Mouse (Mus musculus): ENCODE results near the gene Pnpla1.

Gene Pnpla1

DNA sequence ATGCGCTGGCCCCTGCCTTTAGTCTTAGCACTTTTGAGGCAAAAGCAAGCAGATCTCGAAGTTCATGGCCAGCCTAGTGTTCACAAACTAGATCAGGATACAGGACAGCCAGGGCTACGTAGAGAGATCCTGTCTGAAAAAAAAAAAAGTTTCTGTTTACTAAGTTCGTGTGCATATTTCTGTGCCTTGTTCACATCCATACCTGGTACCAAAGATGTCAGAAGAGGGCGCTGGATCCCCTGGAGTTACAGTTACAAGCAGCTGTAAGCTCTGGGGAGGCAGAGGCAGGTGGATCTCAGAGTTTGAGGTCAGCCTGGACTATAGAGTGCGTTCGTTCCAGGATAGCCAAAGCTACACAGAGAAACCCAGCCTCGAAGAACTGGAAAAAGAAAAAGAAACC lies 24.6 kb downstream of the Pnpla1 start:
- H3K36me3 ChIP-seq (ENCODE audit: insufficient read depth, low read length), result no peaks in the 10 kb centered on the region
- peaks cover 51% of the 10 kb centered on the region for H3K4me1 ChIP-seq (replicated peaks; ENCODE audit: low read depth, low read length)
- no peak overlapping the region for H3K4me3 ChIP-seq (replicated peaks; ENCODE audit: low read length)
- 0 out of 2 replicates have a peak, but pooled peaks cover 14% of the 10 kb centered on the region for H3K27me3 ChIP-seq (ENCODE audit: insufficient read depth, low read length)
- TF ChIP-seq POU5F1 (IDR thresholded peaks at IDR 0.05; ENCODE audit: borderline replicate concordance, low read length) (no peak), CTCF (conservative IDR thresholded peaks at IDR 0.05; ENCODE audit: low read length) (no peak), NANOG (IDR thresholded peaks at IDR 0.05; ENCODE audit: borderline replicate concordance, low read length) (no peak)
- peaks cover under 1% of the 10 kb centered on the region; the same call in 1 of the 2 replicates for H3K9me3 ChIP-seq (ENCODE audit: low read length)

DNA sequence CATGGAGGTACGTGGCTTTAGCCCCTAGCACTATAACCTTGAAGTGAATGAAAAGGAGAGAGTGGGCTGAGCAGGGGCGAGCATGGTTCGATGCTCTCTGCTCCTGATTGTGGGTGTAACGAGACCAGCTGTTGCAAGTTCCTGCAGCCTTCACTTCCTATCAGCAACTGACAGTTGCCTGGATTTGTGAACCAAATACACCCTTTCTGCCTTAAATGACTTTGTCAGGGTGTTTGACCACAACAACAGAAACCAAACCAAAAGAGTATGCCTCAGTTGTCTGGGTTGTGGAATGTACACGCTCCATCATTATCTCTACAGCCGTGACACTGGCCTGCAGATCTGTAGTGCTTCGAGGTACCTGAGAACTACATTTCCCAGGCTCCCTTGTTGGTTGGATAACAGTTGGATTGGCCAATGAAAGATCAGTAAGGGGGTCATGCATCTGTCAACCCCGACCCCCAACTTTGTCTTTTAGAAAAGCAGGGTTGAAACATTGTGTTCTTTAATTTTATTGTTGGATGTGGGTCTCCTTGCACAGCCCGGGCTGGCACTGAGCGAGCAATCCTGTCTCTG lies 25.8 kb downstream of the Pnpla1 start:
- TF ChIP-seq CTCF (conservative IDR thresholded peaks at IDR 0.05; ENCODE audit: low read length) (no peak), NANOG (IDR thresholded peaks at IDR 0.05; ENCODE audit: borderline replicate concordance, low read length) (no peak), POU5F1 (IDR thresholded peaks at IDR 0.05; ENCODE audit: borderline replicate concordance, low read length) (no peak)
- Histone ChIP-seq H3K4me1 (replicated peaks; ENCODE audit: low read depth, low read length) (peaks cover 48% of the 10 kb centered on the region), H3K4me3 (replicated peaks; ENCODE audit: low read length) (peak overlapping the region; percentile 50), H3K36me3 (ENCODE audit: insufficient read depth, low read length) (no peaks in the 10 kb centered on the region), H3K9me3 (ENCODE audit: low read length) (peaks cover 13% of the 10 kb centered on the region), H3K27me3 (ENCODE audit: insufficient read depth, low read length) (0 out of 2 replicates have a peak, but pooled peaks cover 8% of the 10 kb centered on the region)

DNA sequence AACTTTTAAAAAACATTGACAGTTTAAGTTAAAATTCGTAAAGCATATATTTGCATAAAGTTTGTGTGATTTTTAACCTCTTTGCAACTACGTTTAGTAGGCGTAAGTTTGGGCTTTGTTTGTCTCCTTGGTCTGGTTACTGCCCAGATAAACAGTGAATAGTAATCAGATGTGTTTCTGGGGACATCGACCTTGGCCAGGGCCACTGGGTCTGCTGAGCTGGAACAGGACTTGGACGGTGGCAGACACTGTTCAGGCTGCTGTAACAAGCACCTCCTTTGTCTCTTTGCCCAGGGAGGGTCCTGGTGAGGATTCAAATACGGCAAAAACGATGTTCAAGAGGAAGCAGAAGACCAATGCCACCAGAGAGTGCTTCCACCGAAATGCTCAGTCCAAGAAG lies 27.0 kb downstream of the Pnpla1 start:
- TF ChIP-seq CTCF (conservative IDR thresholded peaks at IDR 0.05; ENCODE audit: low read length) (no peak), POU5F1 (IDR thresholded peaks at IDR 0.05; ENCODE audit: borderline replicate concordance, low read length) (no peak), NANOG (IDR thresholded peaks at IDR 0.05; ENCODE audit: borderline replicate concordance, low read length) (no peak)
- Histone ChIP-seq H3K4me3 (replicated peaks; ENCODE audit: low read length) (no peak overlapping the region), H3K27me3 (ENCODE audit: insufficient read depth, low read length) (0 out of 2 replicates have a peak, but pooled peaks cover 8% of the 10 kb centered on the region), H3K36me3 (ENCODE audit: insufficient read depth, low read length) (peaks cover 4% of the 10 kb centered on the region; the same call in 1 of the 2 replicates), H3K4me1 (replicated peaks; ENCODE audit: low read depth, low read length) (peaks cover 41% of the 10 kb centered on the region), H3K9me3 (ENCODE audit: low read length) (peaks cover 24% of the 10 kb centered on the region)

DNA sequence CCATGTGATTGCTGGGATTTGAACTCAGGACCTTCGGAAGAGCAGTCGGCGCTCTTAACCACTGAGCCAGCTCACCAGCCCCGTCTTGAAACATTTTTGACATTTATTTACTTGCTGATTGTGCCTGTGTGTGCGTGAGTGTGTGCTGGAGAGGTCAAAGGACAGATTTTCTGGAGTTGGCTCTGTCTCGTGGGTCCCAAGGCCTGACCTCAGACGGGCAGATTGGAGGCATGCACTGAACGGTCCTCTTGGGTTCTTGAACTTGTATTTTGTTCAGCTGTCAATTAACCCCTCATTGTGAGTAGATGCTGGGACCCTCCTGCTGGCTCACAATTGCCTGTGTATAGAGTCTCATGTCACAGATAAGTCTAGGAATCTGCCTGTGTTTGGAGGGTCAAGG lies 28.1 kb downstream of the Pnpla1 start:
- Histone ChIP-seq H3K27me3 (ENCODE audit: insufficient read depth, low read length) (0 out of 2 replicates have a peak, but pooled peaks cover 2% of the 10 kb centered on the region), H3K9me3 (ENCODE audit: low read length) (peaks cover 33% of the 10 kb centered on the region), H3K4me1 (replicated peaks; ENCODE audit: low read depth, low read length) (peaks cover 30% of the 10 kb centered on the region), H3K36me3 (ENCODE audit: insufficient read depth, low read length) (peaks cover 4% of the 10 kb centered on the region), H3K4me3 (replicated peaks; ENCODE audit: low read length) (no peak overlapping the region)
- TF ChIP-seq POU5F1 (IDR thresholded peaks at IDR 0.05; ENCODE audit: borderline replicate concordance, low read length) (no peak), CTCF (conservative IDR thresholded peaks at IDR 0.05; ENCODE audit: low read length) (no peak), NANOG (IDR thresholded peaks at IDR 0.05; ENCODE audit: borderline replicate concordance, low read length) (no peak)

DNA sequence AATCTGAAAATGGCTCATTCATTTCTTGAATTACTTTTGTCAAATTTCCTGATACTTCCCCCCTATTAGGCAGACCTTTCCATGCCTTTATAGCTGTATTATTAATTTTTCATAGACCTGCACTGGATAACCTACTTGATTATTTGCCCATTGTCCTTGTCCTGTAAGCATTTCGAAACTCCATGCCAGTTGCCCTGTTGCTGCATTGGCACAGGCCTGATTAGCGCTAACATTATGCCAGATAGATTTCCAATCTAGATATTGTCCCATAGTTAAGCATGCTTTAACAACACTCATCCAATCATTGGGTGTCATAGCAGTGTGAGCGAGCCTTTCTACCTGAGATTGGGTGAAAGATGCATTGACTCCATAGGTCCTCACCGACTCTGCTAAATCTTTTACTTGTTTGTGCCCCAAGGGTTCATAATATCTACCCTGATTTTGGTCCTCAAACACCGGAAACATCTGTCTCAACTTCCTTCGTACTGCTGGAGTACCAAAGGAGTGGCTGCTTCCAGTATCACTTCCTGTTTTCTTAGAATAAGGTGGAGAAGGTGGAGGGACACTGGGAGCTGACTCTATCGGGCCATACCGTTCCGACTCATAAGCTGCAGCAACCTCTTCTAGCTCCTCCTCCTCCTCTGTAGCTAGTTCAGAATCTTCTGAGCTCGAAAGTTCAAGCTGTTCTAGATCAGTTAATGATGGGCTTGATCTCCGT lies 36.0 kb downstream of the Pnpla1 start:
- no peaks in the 10 kb centered on the region for H3K27me3 ChIP-seq (ENCODE audit: insufficient read depth, low read length)
- TF ChIP-seq CTCF (conservative IDR thresholded peaks at IDR 0.05; ENCODE audit: low read length) (no peak), POU5F1 (IDR thresholded peaks at IDR 0.05; ENCODE audit: borderline replicate concordance, low read length) (no peak), NANOG (IDR thresholded peaks at IDR 0.05; ENCODE audit: borderline replicate concordance, low read length) (no peak)

DNA sequence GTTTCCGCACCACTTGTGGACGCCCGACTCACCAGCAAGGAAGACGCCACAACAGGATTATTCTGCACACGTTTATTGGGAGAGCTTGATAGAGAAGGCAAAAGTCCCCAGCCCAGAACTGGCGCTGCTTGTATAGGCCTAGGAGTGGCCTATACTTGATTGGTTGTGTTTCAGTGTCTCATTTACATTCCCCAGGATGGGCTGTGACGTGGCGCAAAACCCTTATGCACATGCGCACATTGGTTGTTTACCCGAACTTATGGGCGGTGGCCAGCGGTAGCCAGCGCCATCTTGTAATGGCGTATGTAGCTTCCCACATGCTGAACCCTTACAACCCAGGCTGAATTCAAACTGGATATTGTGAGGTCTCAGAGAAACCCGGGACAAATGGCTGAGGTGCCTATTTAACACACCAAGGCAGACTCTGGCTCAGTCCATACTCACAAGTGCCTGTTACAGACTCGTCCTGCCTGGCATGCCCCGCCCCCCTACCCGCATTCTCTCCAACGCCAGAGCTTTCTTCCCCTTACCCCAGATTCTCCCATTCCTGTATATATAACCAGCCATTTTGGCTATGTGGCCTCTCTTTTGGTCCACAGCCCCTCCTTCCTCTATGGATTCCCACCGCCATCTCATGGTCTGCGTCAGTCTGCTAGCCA lies 37.1 kb downstream of the Pnpla1 start:
- TF ChIP-seq NANOG (IDR thresholded peaks at IDR 0.05; ENCODE audit: borderline replicate concordance, low read length) (no peak), CTCF (conservative IDR thresholded peaks at IDR 0.05; ENCODE audit: low read length) (no peak), POU5F1 (IDR thresholded peaks at IDR 0.05; ENCODE audit: borderline replicate concordance, low read length) (no peak)
- Histone ChIP-seq H3K9me3 (ENCODE audit: low read length) (peaks cover 40% of the 10 kb centered on the region), H3K4me1 (replicated peaks; ENCODE audit: low read depth, low read length) (peaks cover 38% of the 10 kb centered on the region), H3K36me3 (ENCODE audit: insufficient read depth, low read length) (peaks cover 32% of the 10 kb centered on the region), H3K4me3 (replicated peaks; ENCODE audit: low read length) (peak overlapping the region; percentile 73), H3K27me3 (ENCODE audit: insufficient read depth, low read length) (no peaks in the 10 kb centered on the region)

More for the DNA sequence above, 36.0 kb downstream of the Pnpla1 start:
- Histone ChIP-seq H3K9me3 (ENCODE audit: low read length) (peaks cover 50% of the 10 kb centered on the region), H3K4me1 (replicated peaks; ENCODE audit: low read depth, low read length) (peaks cover 27% of the 10 kb centered on the region), H3K36me3 (ENCODE audit: insufficient read depth, low read length) (peaks cover 36% of the 10 kb centered on the region), H3K4me3 (replicated peaks; ENCODE audit: low read length) (peak overlapping the region; percentile 73)

DNA sequence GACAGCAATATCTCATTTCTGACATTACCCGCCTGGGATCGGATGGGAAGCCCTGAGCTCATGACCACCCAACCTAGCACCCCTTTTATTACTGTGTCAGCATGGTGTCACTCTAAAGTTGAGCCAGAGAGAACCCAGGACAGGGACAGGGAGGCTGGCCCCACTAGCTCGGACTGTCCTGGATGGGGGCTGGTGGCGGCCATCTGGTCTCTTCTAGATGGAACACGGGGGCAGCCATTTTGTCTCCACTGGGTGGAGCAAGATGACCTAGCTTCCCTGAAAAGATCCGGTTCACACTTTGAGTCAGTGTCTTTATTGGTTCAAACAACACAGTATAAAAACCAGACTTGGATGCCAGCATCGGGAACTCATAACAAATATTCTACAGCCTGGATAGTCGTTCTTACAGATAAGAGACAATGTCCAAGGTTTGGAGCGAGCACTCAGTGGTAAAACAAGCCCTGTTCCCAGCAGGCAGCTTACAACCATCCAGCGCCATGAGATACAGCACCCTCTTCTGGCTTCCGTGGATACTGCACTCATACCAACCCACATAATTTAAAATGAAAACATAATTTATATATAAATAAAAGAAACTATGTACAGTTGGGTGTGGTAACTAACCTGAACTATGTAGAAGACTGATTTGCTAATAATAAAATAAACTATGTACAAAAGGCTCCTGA lies 38.0 kb downstream of the Pnpla1 start:
- TF ChIP-seq POU5F1 (IDR thresholded peaks at IDR 0.05; ENCODE audit: borderline replicate concordance, low read length) (no peak), CTCF (conservative IDR thresholded peaks at IDR 0.05; ENCODE audit: low read length) (peak; percentile 89), NANOG (IDR thresholded peaks at IDR 0.05; ENCODE audit: borderline replicate concordance, low read length) (no peak)
- peak overlapping the region; percentile 73 for H3K4me3 ChIP-seq (replicated peaks; ENCODE audit: low read length)
- peaks cover 32% of the 10 kb centered on the region for H3K36me3 ChIP-seq (ENCODE audit: insufficient read depth, low read length)
- H3K4me1 ChIP-seq (replicated peaks; ENCODE audit: low read depth, low read length), result peaks cover 47% of the 10 kb centered on the region
- peaks cover 33% of the 10 kb centered on the region for H3K9me3 ChIP-seq (ENCODE audit: low read length)
- no peaks in the 10 kb centered on the region for H3K27me3 ChIP-seq (ENCODE audit: insufficient read depth, low read length)

DNA sequence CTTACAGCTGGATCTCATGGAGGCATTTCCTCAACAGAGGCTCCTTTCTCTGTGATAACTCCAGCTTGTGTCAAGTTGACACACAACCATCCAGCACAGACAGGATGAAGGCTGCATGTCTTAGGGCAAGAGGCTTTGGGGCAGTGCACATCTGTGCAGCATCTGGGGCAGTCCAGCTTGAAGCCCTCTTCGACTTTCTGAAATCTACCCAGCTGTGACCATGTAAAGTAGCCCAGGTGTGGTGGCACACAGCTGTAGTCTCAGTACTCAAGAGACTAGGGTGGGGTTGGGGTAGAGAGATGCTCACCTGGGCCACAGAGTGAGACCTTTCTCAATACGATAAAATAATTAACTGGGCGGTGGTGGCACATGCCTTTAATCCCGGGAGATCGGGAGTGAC lies 39.6 kb downstream of the Pnpla1 start:
- TF ChIP-seq CTCF (conservative IDR thresholded peaks at IDR 0.05; ENCODE audit: low read length) (no peak), POU5F1 (IDR thresholded peaks at IDR 0.05; ENCODE audit: borderline replicate concordance, low read length) (no peak), NANOG (IDR thresholded peaks at IDR 0.05; ENCODE audit: borderline replicate concordance, low read length) (no peak)
- H3K36me3 ChIP-seq (ENCODE audit: insufficient read depth, low read length), result peaks cover 17% of the 10 kb centered on the region
- peaks cover 17% of the 10 kb centered on the region for H3K9me3 ChIP-seq (ENCODE audit: low read length)
- H3K27me3 ChIP-seq (ENCODE audit: insufficient read depth, low read length), result no peaks in the 10 kb centered on the region
- peak overlapping the region; percentile 74 for H3K4me3 ChIP-seq (replicated peaks; ENCODE audit: low read length)
- peaks cover 55% of the 10 kb centered on the region for H3K4me1 ChIP-seq (replicated peaks; ENCODE audit: low read depth, low read length)

Data from E14TG2a.4 (cell line).